Mouse (Mus musculus) kidney, postnatal 0 days (tissue): ENCODE measurements around the gene Dennd5a. TPM values are rescaled to one million over a fixed set of nuclear protein-coding genes. Genes with fewer than 3 reads are reported as not detected.

Source experiments
- ATAC-seq: fragments of 200-750 bp; cut with Nextera tagmentation; replicated peaks from 2 replicates; pipeline ENCODE4 v1.8.0; 2017; ENCODE audit warnings: low read depth, moderate number of reproducible peaks, moderate TSS enrichment, moderate library complexity; ENCODE audit not compliant: low FRiP score
- DNase-seq: peaks from one replicate; pipeline ENCODE4 v3.0.0-alpha.2; 2016; ENCODE audit warnings: low spot score
- H3K27ac ChIP-seq: fragments of 300-500 bp; sonication (generic); 2 replicates; pipeline ENCODE4 v1.5.1; 2014; ENCODE audit warnings: mild to moderate bottlenecking
- H3K27me3 ChIP-seq: fragments of 300-500 bp; sonication (generic); 2 replicates; pipeline ENCODE4 v1.6.1; 2014; ENCODE audit warnings: low read length, mixed read lengths; ENCODE audit not compliant: insufficient read depth
- H3K36me3 ChIP-seq: fragments of 300-500 bp; sonication (generic); 2 replicates; pipeline ENCODE4 v1.6.1; 2014; ENCODE audit warnings: low read length, mixed read lengths; ENCODE audit not compliant: insufficient read depth
- H3K4me1 ChIP-seq: fragments of 300-500 bp; sonication (generic); replicated peaks from 2 replicates; pipeline ENCODE4 v1.6.1; 2014; ENCODE audit warnings: antibody characterized with exemption, low read length, mixed read lengths; ENCODE audit not compliant: insufficient read depth
- H3K4me2 ChIP-seq: fragments of 300-500 bp; sonication (generic); 2 replicates; pipeline ENCODE4 v1.6.1; 2014; ENCODE audit warnings: mild to moderate bottlenecking, low read length, moderate library complexity, mixed read lengths
- H3K4me3 ChIP-seq: fragments of 300-500 bp; sonication (generic); replicated peaks from 2 replicates; pipeline ENCODE4 v1.5.1; 2014; ENCODE audit warnings: low read depth, low read length
- H3K9ac ChIP-seq: fragments of 300-500 bp; sonication (generic); 2 replicates; pipeline ENCODE4 v1.6.1; 2014; ENCODE audit warnings: low read depth, low read length
- H3K9me3 ChIP-seq: fragments of 300-500 bp; sonication (generic); replicated peaks from 2 replicates; pipeline ENCODE4 v1.6.1; 2016; ENCODE audit warnings: low read length, inconsistent platforms, mixed read lengths
- CTCF ChIP-seq: IDR thresholded peaks from 2 replicates; pipeline ENCODE4 v1.5.1; 2016; ENCODE audit warnings: antibody characterized with exemption, low read depth, mild to moderate bottlenecking, moderate library complexity
- WGBS: fragments of 180-500 bp; shearing (Covaris S2); extraction: QIAGEN DNeasy Blood & Tissue Kit; methylation state at CpG from one replicate; pipeline ENCODE4 v1.1.7; 2014; 5-methylcytosine and 5-hydroxymethylcytosine counted together
- polyA plus RNA-seq: library from polyadenylated mRNA; unstranded; fragments of >200 nt; fragmentation: Nextera tagmentation; extraction: Ambion mirVana; gene quantifications from 2 replicates; pipeline ENCODE4 v1.2.1, GENCODE M21; 2015

The Dennd5a gene
- 32.3 and 35.0 TPM in 2 replicates for polyA plus RNA-seq

GRCm38 (mm10) chr7:109959716-109960612 lies at the start of gene Dennd5a:
TSS of gene Dennd5a (minus strand) at chr7:109960470.
- DNase-seq, result peak; percentile 91
- peak within 1 kb of the TSS; percentile 88 for H3K27ac ChIP-seq
- peak within 1 kb of the TSS; percentile 98 for H3K9ac ChIP-seq
- H3K4me3 ChIP-seq, result peak within 1 kb of the TSS; percentile 73
- H3K9me3 ChIP-seq, result no peaks in the 10 kb centered on the region
- peak; percentile 90 for ATAC-seq
- H3K27me3 ChIP-seq, result no peaks in the 10 kb centered on the region
- H3K4me2 ChIP-seq, result peak within 1 kb of the TSS; percentile 70
- no peak for TF ChIP-seq CTCF
- no peaks in the 10 kb centered on the region for H3K36me3 ChIP-seq
- WGBS, result under 1% methylated on average over 88 of the region's 107 CpGs
- no peaks in the 10 kb centered on the region; the same call in 1 of the 2 replicates for H3K4me1 ChIP-seq

- TF ChIP-seq CTCF, result no peak
- no peak overlapping the region for H3K4me3 ChIP-seq
- no peak overlapping the region for H3K27ac ChIP-seq
- H3K36me3 ChIP-seq, result no peaks in the 10 kb centered on the region
- no peaks in the 10 kb centered on the region for H3K9me3 ChIP-seq
- DNase-seq (no peak), ATAC-seq (no peak)
- H3K9ac ChIP-seq, result no peak overlapping the region
- H3K27me3 ChIP-seq, result no peaks in the 10 kb centered on the region
- 60% methylated on average over 6 of the region's 6 CpGs for WGBS
- H3K4me2 ChIP-seq, result no peak overlapping the region
- no peaks in the 10 kb centered on the region for H3K4me1 ChIP-seq
Measured at GRCm38 (mm10) chr7:110009084-110009483, 48.8 kb upstream of the Dennd5a start.

- Histone ChIP-seq H3K27me3 (no peaks in the 10 kb centered on the region), H3K9ac (no peak overlapping the region), H3K4me1 (no peaks in the 10 kb centered on the region), H3K4me2 (no peak overlapping the region), H3K4me3 (no peak overlapping the region), H3K9me3 (no peaks in the 10 kb centered on the region), H3K36me3 (no peaks in the 10 kb centered on the region), H3K27ac (no peak overlapping the region)
- WGBS, result 100% methylated on average over 1 of the region's 1 CpGs
- TF ChIP-seq CTCF, result no peak
- ATAC-seq (no peak), DNase-seq (no peak)
Measured at GRCm38 (mm10) chr7:110008513-110008912, 48.2 kb upstream of the Dennd5a start.

GRCm38 (mm10) chr7:110006471-110007195 lies 46.4 kb upstream of the Dennd5a start:
- no peak overlapping the region for H3K9ac ChIP-seq
- no peaks in the 10 kb centered on the region for H3K9me3 ChIP-seq
- H3K27ac ChIP-seq, result no peak overlapping the region
- TF ChIP-seq CTCF, result no peak
- H3K4me1 ChIP-seq, result no peaks in the 10 kb centered on the region
- H3K36me3 ChIP-seq, result no peaks in the 10 kb centered on the region
- no peaks in the 10 kb centered on the region for H3K27me3 ChIP-seq
- WGBS, result 76% methylated on average over 5 of the region's 5 CpGs
- no peak for ATAC-seq
- DNase-seq, result no peak
- no peak overlapping the region for H3K4me2 ChIP-seq
- H3K4me3 ChIP-seq, result no peak overlapping the region

GRCm38 (mm10) chr7:110005976-110006375 lies 45.7 kb upstream of the Dennd5a start:
- no peaks in the 10 kb centered on the region for H3K9me3 ChIP-seq
- H3K9ac ChIP-seq, result no peak overlapping the region
- no peak overlapping the region for H3K27ac ChIP-seq
- TF ChIP-seq CTCF, result no peak
- no peaks in the 10 kb centered on the region for H3K4me1 ChIP-seq
- H3K4me3 ChIP-seq, result no peak overlapping the region
- ATAC-seq, result no peak
- H3K27me3 ChIP-seq, result no peaks in the 10 kb centered on the region
- H3K36me3 ChIP-seq, result no peaks in the 10 kb centered on the region
- no peak for DNase-seq
- no peak overlapping the region for H3K4me2 ChIP-seq

- H3K9ac ChIP-seq, result 0 out of 2 replicates have a peak overlapping the region, but pooled peaks have one; percentile 9
- no peaks in the 10 kb centered on the region for H3K27me3 ChIP-seq
- TF ChIP-seq CTCF, result no peak
- 11% methylated on average over 20 of the region's 20 CpGs for WGBS
- H3K4me3 ChIP-seq, result no peak overlapping the region
- H3K4me2 ChIP-seq, result peak overlapping the region; percentile 42
- no peaks in the 10 kb centered on the region for H3K4me1 ChIP-seq
- DNase-seq (peak; percentile 72), ATAC-seq (peak; percentile 95)
- H3K9me3 ChIP-seq, result no peaks in the 10 kb centered on the region
- no peak overlapping the region for H3K27ac ChIP-seq
- H3K36me3 ChIP-seq, result no peaks in the 10 kb centered on the region
Measured at GRCm38 (mm10) chr7:110002968-110003367, 42.7 kb upstream of the Dennd5a start.
